Mouse (Mus musculus): ENCODE results near the gene Tet3. TPM values are rescaled to one million over a fixed set of nuclear protein-coding genes. Genes with fewer than 3 reads are reported as not detected.

The Tet3 gene
- total RNA-seq, 2 experiments from 2014 or later = 97.1 to 102 TPM

- DNase-seq (ENCODE audit: low spot score in 2 of 2) = no peak
Measured at GRCm38 (mm10) chr6:83478628-83479027, 19.7 kb upstream of the Tet3 start.

GRCm38 (mm10) chr6:83478217-83478616 lies 19.3 kb upstream of the Tet3 start:
- no peak for DNase-seq (ENCODE audit: low spot score in 2 of 2)

GRCm38 (mm10) chr6:83475431-83475830 lies 16.5 kb upstream of the Tet3 start:
- DNase-seq (ENCODE audit: low spot score in 2 of 2) = no peak

- DNase-seq (ENCODE audit: low spot score in 2 of 2) = no peak
Measured at GRCm38 (mm10) chr6:83473240-83473639, 14.4 kb upstream of the Tet3 start.

GRCm38 (mm10) chr6:83471739-83472138 lies 12.9 kb upstream of the Tet3 start:
- no peak for DNase-seq (ENCODE audit: low spot score in 2 of 2)

- no peak for DNase-seq (ENCODE audit: low spot score in 2 of 2)
Measured at GRCm38 (mm10) chr6:83464011-83464410, 5.1 kb upstream of the Tet3 start.

GRCm38 (mm10) chr6:83456984-83457810 lies 1.7 kb downstream of the Tet3 start:
- no peak for DNase-seq (ENCODE audit: low spot score in 2 of 2)

- peak in 1 of 2 experiments; percentile 54 for DNase-seq (ENCODE audit: low spot score in 2 of 2)
Measured at GRCm38 (mm10) chr6:83456131-83456983, 2.5 kb downstream of the Tet3 start.

- DNase-seq (ENCODE audit: low spot score in 2 of 2) = no peak
Measured at GRCm38 (mm10) chr6:83455328-83456130, 3.4 kb downstream of the Tet3 start.

GRCm38 (mm10) chr6:83453706-83454105 lies 5.2 kb downstream of the Tet3 start:
- no peak for DNase-seq (ENCODE audit: low spot score in 2 of 2)

GRCm38 (mm10) chr6:83450451-83451303 lies 8.2 kb downstream of the Tet3 start:
- no peak for DNase-seq (ENCODE audit: low spot score in 2 of 2)

- DNase-seq (ENCODE audit: low spot score in 2 of 2) = no peak
Measured at GRCm38 (mm10) chr6:83449440-83449839, 9.4 kb downstream of the Tet3 start.

GRCm38 (mm10) chr6:83448911-83449310 lies 10.0 kb downstream of the Tet3 start:
- no peak for DNase-seq (ENCODE audit: low spot score in 2 of 2)

- no peak for DNase-seq (ENCODE audit: low spot score in 2 of 2)
Measured at GRCm38 (mm10) chr6:83447031-83447430, 11.9 kb downstream of the Tet3 start.

GRCm38 (mm10) chr6:83445796-83446195 lies 13.1 kb downstream of the Tet3 start:
- DNase-seq (ENCODE audit: low spot score in 2 of 2) = no peak

- DNase-seq (ENCODE audit: low spot score in 2 of 2) = peak; percentile 52 to 74
Measured at GRCm38 (mm10) chr6:83443441-83444340, 15.2 kb downstream of the Tet3 start.

- DNase-seq (ENCODE audit: low spot score in 2 of 2) = no peak
Measured at GRCm38 (mm10) chr6:83442639-83443038, 16.2 kb downstream of the Tet3 start.

- DNase-seq (ENCODE audit: low spot score in 2 of 2) = peak; percentile 84 to 85
Measured at GRCm38 (mm10) chr6:83441259-83442061, 17.4 kb downstream of the Tet3 start.
